Mouse (Mus musculus): ENCODE results near the gene Col5a1. TPM values are rescaled to one million over a fixed set of nuclear protein-coding genes. Genes with fewer than 3 reads are reported as not detected.
A peak's percentile ranks its signal among the peaks of the same experiment; 100 is the strongest.

Gene Col5a1
- total RNA-seq, 2 experiments from 2014 or later: 52.3 to 77.1 TPM

GRCm38 (mm10) chr2:27918106-27918505 is 31.9 kb downstream of the Col5a1 start:
- DNase-seq: peak; percentile 66

DNA sequence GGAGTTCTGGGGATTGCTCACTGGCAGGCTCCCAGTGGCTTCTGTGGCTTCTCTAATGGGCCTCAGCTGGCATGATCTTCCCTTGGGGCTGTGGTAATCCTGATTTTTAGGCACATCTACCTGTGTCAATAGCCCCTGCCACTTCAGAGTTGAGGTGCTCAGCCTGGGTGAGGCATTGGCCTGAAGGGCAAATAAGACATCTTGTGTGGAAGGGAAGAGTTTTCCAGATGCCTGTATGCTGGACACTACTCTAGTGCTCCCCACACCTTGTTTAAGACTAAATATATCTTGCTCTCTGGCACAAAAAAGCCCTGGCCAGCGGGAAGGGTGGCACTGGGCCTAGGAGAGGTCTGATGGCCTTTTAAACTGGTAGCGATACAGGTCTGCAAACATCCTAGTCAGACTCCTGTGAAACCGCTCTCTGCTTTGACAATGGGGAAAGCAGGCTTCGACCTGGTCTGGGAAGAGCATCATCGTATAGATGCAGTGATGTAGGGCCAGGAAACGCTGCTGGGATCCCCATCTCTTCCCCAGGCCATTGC is 33.2 kb downstream of the Col5a1 start:
- DNase-seq: peak; percentile 59

- DNase-seq: no peak
Observed at GRCm38 (mm10) chr2:27922053-27922452, 35.8 kb downstream of the Col5a1 start.

GRCm38 (mm10) chr2:27923718-27924117 is 37.5 kb downstream of the Col5a1 start:
- no peak for DNase-seq

DNA sequence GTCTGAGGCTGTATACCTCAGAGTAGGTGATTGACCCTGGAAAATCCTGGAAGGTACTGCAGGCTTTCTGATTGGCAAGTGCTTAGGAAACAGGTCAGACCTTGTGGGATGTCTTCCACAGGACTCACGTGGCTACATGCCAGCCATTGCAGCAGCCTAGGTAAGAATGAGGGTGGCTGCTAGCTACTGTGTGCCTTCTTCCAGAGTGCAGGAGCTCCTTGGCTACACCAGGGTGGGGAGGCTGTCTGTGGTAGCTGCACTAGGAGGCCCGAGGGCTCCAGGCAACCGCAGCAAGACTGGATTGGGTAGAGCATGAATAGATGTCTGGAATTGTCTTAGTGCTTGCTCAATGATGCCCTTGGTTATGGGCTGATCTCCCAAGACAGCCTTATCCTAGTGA is 38.2 kb downstream of the Col5a1 start:
- no peak for DNase-seq

DNA sequence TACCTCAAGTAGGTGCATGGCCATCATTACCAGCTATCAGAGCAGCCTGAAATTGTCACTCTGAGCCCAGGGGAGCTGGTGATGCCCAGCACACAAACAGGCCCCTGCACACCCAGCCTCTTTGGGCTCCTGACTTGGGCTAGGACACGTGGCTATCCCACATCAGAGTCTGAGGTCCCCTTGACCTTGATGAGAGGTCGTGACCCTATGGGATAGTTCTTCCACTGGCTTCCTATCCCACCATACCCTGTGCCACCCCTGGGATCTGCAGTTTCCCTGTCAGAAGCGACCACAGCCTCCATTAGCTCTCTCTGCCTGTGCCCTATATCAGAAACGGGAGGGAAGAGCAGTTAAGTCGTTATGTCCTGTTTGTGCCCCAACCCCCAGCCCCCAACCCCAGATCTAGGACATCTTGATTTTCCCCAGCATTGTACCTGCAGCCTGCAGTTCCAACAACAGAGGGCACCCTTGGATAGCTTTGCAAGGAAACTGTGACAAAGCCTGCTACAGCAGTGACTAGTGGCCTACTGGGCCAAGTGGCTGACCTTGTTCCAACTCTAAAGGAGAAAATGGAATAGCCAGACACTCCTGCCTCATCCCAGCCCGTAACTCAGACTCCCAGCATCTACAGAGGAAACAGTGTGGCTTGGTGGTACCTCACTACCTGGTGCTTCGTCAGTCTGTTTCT is 40.4 kb downstream of the Col5a1 start:
- DNase-seq: peak; percentile 46

DNA sequence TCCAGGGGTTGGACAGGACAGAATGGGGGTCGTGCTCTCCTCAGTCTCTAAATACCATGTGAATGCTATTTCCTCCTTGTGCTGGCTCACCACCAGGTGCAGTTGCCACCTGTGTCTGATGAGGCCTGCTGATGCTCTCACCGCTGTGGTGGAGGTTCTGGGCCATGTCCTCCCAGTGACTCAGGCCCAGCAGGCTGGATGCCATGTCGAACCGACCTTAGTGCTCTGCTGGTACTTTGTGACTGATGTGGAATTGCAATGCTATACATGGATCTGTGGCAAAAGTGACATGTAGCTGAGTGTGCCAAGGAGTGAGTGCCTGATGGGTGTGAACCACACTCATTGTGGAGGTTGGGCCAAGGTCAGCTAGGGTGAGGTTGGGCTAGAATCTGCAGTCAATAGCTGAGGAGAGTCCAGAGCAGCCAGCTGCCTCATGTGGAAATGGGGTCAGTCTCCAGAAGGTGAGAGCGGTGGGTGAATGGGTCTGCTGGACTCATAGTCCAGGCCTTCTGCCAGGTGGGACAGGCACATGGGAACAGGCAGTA is 44.3 kb downstream of the Col5a1 start:
- no peak for DNase-seq

DNA sequence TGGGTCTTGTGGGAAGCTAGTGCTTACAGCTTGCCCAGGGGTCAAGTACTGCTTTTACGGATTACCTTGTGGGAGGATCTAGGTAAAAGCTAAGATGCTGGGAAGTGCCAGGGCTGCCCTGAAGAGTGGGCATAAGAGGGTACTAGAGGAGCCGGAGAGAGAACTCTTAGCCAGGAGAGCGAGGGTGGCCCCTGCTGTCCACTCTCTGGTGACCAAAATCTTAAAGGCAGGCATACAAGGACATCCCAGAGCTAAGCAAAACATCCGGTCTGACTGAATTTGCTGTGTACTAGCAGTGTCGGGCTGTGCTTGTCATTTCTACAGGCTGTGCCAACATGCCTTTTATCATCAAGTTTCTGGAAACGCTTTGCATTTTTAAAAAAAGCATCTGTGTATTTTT is 44.9 kb downstream of the Col5a1 start:
- no peak for DNase-seq

- no peak for DNase-seq
Observed at GRCm38 (mm10) chr2:27931971-27932370, 45.7 kb downstream of the Col5a1 start.

DNA sequence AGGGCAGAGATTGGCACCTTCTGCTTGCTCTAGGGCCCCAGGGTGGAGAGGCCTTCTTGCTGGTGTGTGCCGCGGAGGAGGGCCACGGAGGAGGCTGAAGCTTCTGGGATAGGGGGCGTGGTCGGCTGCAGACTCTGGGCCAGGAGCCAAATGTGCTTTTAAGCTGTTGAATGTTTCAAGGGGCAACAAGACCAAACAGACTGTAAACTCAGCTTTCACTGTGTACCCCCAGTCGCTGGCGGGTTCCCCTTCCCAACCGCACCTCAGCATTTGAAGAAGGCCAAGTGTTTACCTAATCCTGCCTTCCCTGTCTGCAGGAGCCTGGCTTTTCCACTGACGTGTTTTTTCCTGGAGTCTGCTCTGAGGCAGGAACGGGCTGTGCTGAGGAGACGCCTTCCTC is 48.0 kb downstream of the Col5a1 start:
- DNase-seq: peak; percentile 42

GRCm38 (mm10) chr2:27934831-27935230 is 48.6 kb downstream of the Col5a1 start:
- no peak for DNase-seq

DNA sequence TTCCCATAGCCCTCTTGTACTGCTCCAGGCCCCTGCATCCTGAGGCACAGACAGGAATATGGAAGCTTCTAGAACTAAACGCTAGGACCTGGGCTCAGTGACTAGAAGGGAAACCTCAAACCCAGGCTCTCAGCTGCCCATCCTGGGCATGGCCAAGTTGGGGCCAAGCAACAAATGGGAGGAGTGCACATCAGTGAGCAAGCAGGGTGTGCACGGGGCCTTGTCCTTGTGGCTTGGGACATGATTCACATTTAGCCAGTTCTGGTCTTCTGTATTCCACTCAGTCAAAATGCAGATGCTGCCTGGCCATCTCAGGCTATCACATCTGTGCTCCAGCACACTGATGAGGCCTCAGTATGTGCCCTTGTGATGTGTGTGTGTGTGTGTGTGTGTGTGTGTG is 49.2 kb downstream of the Col5a1 start:
- no peak for DNase-seq

DNA sequence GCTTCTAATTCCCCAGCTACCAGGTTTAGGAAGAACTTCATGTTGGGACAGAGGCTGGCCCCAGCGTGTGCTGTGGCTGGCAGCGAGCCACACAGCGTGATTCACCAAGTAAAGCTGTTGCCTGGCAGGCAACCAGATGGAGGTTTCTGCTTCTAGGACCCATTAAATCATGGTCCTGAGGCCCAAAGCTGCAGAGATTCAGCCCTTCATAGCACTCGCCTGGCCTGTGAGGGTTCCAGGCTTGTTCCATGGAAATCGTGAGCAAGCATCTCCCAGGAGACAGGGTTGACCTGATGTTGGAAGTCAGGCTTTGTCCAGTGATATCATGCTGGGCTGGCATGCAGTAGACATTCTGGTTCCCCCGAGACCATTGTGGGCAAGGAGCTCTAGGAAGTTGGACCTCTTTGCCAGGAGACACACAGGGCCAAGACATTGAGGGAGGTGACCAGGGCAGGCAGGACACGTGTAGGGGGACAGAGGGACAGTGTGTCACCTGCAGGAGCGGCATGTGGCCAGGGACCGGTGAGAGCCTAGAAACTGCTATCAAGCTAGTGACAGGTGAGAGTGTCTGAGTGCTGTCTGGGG is 50.5 kb downstream of the Col5a1 start:
- peak; percentile 74 for DNase-seq

- DNase-seq: no peak
Observed at GRCm38 (mm10) chr2:27939433-27939832, 53.2 kb downstream of the Col5a1 start.

GRCm38 (mm10) chr2:27940144-27940543 is 53.9 kb downstream of the Col5a1 start:
- DNase-seq: peak; percentile 56

- no peak for DNase-seq
Observed at GRCm38 (mm10) chr2:27947252-27947651, 61.0 kb downstream of the Col5a1 start.

GRCm38 (mm10) chr2:27947917-27948316 is 61.7 kb downstream of the Col5a1 start:
- DNase-seq: no peak

- DNase-seq: peak; percentile 81
Observed at GRCm38 (mm10) chr2:27953866-27954265, 67.6 kb downstream of the Col5a1 start.

DNA sequence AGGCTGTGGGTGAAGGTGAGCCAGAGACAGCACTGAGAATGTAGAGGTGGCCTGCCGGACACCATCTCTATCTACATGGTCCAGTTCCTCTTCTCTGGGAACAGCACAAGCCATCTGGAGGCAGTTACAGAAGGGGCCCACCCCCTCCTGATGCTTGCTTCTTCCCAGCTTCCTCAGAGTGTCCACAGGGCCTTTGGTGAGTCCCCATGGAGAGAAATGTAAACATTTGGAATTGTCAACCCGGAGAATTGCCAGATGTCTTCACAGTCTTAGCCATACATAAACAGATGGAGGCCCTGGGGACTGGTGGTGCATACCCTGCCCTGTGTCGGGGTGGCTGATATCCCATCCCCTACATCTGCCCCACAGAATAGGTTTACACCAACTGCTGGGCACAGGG is 68.7 kb downstream of the Col5a1 start:
- DNase-seq: no peak

- no peak for DNase-seq
Observed at GRCm38 (mm10) chr2:27956751-27957150, 70.5 kb downstream of the Col5a1 start.

DNA sequence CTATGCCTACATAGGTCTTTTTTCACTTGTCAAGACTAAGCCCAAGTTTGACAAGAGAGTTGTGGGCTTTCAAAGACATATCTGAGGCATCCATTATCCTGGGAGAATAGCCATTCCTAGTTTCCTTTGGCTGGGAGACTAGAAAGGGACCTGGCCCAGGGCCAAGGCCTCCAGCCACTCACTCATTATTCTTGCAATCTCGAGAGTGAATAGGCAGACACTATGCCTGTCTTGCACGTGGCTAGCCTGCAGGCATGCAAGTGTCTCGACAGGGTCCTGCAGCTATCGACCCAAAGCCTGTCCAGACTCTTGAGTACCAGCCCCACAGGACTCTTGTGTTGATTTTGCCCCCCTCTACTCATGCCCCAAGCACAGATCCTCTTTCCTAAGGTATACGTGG is 71.0 kb downstream of the Col5a1 start:
- DNase-seq: no peak

- no peak for DNase-seq
Observed at GRCm38 (mm10) chr2:27959275-27959674, 73.0 kb downstream of the Col5a1 start.

DNA sequence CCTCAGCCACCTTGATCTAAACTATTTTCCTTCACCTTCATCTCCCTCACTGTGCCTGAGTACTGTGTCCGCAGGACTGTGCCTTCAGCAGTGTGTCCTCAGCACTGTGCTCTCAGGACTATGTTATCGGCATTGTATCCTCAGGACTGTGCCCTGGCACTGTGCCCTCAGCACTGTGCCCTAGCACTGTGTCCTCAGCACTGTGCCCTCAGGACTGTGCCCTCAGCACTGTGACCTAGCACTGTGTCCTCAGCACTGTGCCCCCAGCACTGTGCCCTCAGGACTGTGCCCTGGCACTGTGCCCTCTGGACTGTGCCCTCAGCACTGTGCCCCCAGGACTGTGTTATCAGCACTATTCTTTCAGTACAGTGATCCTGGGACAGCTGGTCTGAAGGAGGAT is 75.0 kb downstream of the Col5a1 start:
- DNase-seq: no peak

- DNase-seq: no peak
Observed at GRCm38 (mm10) chr2:27962406-27962805, 76.2 kb downstream of the Col5a1 start.
